Mouse (Mus musculus) gastrocnemius, postnatal 25 days (tissue): Measurements from ENCODE around the gene Map4. TPM values are rescaled to one million over a fixed set of nuclear protein-coding genes. Genes with fewer than 3 reads are reported as not detected.

Experiments
- DNase-seq: peaks from one replicate; pipeline ENCODE4 v3.0.0; 2022
- long read RNA-seq, 2 experiments: library from polyadenylated mRNA; stranded (forward); transcript quantifications; one replicate each; pipeline ENCODE4 v2.0.0; 2021
- total RNA-seq, 2 experiments: library from RNA; stranded (reverse); gene quantifications; 1 replicate in 1 of 2; 2 replicates in 1 of 2; pipeline ENCODE4 v1.2.3; 2021

Map4 gene
- 100 to 1,000 TPM; 426 to 444 TPM for total RNA-seq
- long read RNA-seq, experiment 1, partial matches to known transcripts: 191 of 243 reads
- long read RNA-seq, experiment 1, other reads (novel, unspliced or antisense): 52 of 243 reads
- long read RNA-seq, experiment 2, partial matches to known transcripts: 177 of 206 reads
- long read RNA-seq, experiment 2, other reads (novel, unspliced or antisense): 28 of 206 reads

DNA sequence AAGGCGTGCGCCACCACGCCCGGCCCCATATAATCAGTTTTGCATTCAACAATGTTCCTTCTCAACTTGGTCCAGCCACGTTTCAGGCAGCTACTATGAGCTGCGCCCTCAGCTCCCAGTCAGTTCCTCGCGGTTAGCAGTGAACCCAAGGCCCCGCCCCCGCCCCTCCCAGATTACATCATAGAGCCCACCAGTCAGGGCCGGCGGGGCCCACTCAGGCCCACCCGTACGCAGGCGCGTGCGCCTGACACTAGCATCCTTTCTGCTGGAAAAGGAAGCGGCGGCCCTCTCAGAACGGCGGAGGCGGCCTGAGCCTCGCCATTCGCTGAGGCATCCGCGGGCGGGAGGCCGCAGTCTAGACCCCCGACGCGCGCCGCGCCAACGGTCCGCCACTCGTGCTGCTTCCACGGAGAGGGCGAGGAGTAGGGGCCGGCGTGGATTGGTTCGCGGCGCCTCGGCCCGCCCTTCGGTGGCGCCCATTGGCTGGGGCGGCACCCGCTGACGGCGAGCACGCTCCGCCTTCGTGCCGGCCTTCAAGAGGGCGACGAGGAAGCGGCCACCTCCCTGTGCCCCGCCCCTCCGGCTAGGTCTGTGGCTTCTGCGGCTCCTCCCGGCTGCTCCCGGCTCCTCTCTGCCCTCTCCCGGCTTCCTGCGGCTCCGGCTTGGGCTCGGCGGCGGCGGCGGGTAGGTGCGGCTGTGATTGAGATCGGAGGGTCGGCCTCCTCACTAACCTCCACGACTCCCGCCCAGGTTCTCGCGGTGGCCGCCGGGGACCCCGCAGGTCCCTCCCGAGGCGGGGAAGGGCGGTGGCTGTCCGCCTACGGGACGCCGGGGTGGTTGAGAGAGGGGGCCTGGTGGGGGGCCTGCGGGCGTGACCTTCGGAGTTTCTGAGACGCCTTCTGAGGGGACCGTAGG, at the start of gene Map4:
TSS of gene Map4 (plus strand) at position 204 of the 915 bp plus-strand sequence.
- DNase-seq: peak; percentile 100

DNA sequence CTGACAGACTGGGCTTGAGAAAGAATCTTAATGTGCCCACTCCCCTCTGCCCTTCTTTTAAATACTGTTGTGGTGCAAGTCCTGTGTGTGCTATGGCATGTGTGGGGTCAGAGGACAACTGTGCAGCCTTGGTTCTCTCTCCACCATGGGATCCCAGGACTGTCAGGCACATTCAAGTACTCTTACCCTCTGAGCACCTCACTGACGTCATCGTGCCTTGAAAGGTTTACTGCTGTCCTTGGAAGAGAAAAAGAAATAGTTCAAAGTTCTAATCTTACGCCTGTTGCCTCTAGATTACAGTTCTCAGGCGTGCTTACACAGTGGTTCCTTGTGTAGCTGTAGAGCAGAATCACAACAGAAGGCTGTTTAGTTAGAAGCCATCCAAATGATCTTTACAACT, 45.0 kb upstream of the Map4 start:
- no peak for DNase-seq

DNA sequence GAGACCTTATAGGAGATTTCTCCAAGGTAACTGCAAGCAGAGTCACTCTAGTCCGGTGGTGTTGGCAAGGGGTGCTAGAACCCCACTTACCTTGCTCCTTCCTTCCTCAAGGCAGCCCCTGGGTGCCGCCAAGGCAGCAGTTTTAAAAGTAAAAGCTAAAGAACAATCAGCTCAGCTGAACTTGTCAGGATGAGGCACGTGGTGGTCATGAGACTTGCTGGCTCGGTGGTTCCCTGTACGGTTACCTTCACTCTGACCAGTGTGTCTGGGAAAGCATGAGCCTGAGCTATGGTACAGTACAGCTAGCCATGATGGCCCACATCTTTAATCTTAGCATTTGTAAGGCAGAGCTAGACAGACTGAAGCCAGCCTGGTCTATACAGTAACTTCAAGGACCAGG, 43.9 kb upstream of the Map4 start:
- DNase-seq: no peak

DNA sequence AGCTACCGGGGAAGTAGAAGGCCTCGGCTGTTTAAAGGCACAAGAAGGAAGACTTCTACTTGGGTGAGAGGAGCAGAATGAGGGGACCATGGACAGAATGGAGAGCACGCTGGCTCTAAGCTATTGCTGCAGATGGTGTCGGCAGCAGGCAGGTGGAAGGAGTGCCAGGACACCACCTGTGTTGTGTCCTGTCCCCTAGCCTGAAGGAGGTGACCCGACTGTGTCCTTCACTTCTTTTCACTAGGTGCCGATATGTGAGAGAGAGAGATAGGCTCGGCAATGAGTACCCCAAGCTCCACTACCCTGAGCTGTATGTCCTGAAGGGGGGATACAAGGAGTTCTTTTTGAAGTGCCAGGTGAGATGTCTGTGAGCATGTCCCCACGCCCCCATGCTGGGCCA, 39.8 kb upstream of the Map4 start:
- no peak for DNase-seq

DNA sequence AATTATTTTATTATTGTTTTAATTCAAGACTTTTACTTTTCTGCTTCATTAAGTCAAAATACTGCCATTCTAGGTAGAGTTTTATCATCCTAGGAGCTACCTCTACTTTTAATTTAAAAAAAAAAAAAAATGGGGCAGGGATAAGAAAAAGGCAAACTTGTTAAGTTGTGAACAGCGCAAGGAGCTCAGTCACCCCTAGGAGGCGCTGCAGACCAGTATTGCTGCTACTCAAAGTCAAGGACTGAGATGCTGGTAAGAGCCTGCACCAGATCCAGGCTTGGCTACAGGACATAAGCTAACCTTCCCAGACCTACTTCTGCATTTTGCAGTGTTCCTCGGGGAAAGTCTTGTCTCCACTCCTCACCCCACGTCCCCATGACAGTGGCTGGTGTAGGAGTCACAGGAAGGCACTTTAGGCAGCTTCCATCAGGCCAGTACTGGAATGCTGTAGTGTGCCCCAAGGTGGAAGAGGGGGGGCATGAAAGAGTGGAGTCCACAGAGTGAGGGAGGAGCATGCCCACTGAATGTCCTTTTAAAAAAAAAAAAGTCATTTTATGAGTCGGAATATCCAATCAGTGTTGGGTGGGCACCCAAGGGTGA, 38.5 kb upstream of the Map4 start:
- DNase-seq: peak; percentile 69

DNA sequence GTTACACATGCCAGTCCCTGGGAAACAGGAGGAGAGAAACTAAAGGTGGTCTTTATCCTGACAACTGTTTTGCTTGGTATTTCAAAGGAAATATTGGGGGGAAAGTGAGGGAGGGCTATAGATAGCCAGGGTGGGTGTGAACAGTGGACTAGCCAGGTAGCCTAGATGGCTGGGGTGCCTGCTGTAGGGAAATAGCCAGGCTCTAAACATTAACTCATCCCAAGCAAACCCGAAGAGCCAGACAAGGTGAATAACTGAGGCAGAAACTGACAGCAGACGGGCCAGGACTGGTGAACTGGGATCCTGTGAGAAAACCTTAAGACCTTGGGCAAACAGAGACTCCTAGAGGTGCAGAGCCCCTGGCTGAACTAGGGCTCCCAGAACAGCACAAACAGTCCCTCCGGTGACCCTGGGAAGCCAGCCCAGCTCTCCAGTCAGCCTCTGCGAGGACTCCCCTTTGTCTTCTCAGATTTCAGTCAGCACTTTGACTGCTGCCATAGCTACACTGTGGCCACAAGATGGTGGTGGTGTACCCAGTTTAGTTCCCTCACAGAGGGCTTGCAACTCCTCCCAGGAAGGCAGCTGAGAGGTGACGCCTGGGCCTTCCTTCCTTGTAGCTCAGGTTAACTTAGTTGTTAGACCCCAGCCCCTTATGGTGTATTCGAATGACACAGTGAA, 36.7 kb upstream of the Map4 start:
- DNase-seq: peak; percentile 82

DNA sequence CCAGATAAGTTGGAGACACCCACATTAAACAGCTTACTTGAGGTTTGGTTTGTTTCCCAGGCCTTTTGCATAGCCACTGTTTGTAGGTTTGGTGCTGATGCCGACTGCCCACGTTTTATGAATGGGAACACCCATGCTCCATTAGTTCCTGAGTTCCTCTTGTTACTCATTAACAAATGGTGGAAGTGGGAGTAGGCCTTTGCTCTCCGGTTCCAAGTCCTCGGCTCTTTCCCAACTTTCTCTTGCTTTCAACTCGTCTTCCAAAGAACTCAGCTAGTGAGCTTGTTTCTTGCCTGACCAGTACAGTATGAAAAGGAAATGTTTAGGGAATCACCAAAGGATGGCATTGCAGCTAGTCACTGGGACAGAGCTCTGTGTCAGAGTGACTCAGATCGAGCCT, 35.7 kb upstream of the Map4 start:
- no peak for DNase-seq

DNA sequence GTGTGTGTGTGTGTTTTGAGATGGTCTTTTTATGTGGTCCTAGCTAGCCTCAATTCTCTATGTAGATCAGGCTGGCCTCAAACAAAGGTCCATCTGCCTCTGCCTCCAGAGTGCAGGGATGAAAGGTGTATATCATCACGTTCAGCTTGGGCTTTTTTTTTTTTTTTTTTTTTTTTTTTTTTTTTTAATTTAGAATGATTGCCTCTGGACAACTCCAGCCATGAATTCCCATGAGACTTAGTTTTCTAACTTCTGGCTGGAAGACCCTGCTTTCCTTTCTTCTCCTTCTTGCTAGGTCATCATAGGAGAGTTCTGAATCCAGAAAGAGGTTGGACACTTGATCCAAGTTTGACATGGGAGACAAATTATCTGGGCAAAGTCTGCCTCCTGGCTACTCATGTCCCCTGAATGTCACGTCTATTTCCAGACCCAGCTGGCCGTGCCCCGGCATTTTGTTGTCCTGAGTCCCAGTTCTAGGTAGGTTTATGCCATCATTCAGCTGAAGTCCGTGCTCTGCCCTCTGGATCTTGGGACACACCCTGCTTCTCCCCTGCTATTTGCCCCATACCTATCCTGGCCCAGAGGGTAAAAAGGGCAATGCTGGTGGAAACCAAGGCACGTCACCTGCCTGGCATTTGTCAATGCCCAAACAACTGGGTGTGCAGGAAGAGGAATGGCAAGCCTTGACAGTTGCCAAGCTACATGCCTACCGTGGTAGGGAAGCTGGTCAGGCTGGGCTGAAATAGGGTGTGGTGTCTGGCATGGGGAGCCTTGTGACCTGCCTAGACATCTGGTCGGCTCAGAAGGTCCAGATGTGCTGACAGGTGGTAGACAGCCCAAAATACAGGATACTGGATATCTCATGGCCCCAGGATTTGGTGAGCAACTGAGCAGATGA, 34.8 kb upstream of the Map4 start:
- peak; percentile 75 for DNase-seq

DNA sequence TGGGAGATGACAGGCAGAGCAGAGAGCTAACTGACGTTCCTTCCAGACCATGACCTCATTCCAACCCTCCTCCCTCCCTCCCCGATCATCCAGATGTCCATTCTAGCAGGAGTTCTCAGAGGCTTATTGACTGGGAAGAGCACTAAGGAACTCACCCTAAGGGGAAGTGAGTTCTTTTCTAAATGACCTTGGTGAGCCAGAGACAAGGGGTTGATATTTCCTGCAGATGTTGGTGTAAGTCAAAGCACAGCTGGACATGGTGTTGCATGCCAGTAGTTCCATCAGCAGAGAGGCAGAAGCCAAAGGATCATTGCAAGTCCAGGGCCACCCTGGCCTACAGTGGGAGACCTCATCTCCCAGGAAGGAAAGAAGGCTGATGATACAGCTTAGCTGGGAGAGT, 33.2 kb upstream of the Map4 start:
- DNase-seq: peak; percentile 72

DNA sequence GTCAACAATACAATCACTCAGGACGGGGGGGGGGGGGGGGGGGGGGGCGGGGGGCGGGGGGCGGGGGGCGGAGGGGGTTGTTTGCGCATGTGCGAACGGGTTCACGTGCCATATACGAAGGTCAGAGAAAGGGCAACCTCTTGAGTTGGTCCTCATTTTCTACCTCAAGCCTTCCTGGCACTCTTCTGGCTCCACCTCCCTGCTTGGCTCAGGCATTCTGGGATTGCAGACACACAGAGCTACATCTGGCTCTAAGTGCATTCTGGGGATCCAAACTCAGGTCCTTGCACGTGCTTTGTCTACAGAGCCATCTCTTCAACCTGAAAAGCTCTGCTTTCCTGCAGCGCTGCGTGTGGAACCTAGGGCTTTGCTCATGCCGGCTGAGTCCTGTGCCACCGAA, 31.9 kb upstream of the Map4 start:
- no peak for DNase-seq

DNA sequence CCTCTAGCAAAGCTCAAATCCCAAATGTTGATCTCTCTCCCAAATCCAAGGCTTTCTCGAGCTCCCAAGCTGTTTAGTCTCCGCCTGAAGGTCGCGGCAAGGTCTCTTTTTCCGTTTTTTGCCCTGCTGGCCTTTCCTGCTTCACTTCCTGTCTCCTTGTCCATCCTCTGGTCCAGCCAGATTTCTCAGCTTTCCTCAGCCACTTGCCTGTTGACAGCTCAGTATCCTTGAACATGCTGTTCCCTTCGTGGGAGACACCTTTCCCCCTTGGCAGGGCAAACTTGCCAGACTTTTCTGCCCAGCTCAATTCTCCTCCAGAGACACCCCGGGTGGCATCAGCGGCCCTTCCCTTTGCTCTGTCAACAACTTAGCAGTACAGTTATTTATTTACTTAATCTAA, 31.5 kb upstream of the Map4 start:
- peak; percentile 40 for DNase-seq

DNA sequence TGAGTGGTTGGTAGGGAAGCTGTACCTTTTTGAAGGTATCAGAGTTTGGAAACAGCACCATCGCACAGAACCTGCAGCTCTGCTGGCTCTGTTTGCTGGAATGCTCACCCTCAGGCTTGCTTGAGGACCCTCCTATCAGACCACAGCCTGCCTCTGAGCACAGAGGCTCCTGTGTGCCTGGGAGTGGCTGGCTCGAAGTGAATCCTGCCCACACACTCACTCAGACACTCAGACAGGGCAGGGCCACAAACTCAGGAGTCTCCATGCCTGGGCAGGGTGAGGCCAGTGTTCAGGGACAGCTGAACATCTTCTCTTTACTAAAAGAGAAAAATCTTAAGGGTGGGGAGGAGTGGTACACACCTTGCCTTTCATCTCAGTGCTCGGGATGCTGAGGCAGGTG, 30.7 kb upstream of the Map4 start:
- no peak for DNase-seq

DNA sequence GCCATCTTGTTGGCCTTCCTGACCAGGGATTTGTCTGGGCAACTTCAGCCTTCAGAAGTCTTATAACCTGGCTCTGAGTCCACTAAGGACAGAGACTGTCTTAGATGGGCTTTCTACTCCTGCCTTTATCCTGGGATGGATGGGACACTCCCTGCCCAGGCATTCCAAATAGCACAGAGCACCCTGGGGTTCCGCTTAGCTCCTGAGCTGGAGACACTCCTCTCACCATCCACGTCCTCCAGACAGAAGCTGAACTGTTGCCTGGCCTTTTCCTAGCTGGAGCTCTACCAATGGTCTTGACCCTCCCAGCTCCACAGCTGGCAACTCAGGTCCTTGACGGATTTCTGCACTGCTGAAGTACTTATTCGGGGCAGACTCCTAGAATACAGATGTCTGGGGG, 29.0 kb upstream of the Map4 start:
- DNase-seq: no peak

DNA sequence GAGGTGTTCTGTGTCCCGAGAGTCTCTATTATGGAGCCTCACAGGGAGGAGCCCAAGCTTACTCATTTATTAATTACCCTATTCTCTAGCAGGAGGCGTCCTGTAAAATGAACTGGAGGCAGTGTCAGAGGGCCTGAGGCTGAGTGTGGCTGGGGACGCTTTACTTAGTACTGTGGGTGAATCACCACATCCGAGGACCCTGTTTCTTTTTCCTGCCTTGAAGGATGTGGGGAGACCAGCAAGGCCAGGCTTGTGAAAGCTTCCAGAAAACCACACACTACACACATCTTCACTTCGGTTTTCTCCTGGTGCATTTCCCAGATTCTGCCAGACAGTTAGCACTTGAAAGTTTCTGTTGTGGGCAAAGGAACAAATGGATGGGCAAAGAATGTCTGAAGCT, 28.5 kb upstream of the Map4 start:
- DNase-seq: no peak

DNA sequence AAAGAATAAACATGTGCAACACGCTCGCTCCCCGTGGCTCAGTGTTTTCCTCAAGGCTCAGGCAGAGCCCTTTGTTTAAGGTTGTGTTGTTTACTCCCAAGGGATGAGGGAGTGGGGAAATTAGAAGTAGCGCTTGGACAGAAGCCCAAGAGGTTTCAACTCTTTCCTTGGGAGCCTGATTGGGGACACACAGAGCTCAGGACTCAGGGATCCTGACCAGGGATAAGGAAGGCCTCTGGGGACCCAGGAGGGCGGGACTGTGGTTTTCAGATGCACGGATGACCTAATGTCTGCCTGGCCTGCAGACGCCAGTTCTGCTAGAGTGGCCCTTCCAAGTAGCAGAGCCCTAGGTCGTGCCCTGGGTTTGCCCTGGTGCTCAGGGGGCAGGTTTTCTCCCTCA, 24.0 kb upstream of the Map4 start:
- peak; percentile 81 for DNase-seq

DNA sequence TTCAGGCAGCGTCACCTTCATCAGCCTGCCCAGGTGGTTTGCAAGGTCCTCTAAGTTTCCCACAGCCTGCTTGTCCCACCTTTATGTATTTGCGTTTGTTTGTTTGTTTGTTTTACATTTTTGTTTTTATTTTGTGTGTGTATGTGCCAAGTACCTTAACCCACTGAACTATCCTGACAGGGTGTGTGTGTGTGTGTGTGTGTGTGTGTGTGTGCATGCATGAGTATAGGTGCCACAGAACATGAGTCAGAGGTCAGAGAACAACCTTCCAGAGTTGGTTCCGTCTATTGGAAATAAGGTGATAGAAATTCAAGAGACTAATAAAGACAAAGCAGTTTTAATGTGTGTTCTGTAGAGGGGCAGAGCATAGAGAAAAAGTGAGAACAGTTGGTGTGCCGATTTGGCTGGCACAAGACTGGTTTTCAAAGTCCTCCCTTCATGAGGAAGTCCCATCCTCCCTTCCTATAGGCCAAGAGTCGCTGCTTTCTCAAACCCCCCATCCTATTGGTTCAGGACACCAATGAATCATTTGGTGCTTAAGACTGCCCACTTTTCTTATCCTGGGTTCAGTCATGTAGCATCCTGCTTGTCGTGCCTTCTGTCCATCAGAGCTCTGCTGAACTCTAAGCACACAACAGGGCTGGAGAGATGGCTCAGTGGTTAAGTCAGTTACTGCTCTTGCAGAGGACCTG, 23.3 kb upstream of the Map4 start:
- DNase-seq: no peak

DNA sequence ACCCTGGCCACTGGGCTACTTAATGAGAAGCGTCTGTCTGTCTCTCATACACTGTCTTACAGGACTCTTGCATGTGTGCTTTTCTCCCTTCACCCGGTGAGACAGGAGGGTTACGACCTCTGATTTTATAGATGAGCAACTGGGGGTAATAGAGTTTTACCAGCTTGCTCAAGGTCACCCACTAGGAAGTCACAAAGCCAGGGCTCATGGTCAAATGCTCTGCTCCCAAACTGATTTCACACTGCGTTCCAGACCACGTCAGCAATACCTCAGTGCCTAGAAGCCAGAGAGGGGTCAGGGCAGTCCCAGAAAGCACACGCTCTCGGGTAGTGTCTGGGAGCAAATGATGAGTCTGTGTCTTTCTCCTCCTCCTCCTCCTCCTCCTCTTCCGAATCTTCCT, 22.2 kb upstream of the Map4 start:
- no peak for DNase-seq

DNA sequence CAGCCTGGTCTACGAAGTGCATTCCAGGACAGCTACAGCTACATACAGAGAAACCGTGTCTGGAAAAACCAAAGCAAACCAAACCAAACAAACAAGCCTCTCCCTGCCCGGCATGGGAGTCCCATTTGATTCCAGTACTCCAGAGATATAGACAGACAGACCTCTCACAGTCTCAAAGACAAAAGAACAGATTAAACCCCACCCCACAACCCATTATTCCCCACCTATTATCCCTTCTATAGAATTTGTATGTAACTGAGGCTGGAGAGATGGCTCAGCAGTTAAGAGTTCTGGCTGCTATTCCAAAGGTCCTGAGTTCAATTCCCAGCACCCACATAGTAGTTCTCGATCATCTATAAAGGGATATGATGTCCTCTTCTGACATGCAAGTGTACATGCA, 21.3 kb upstream of the Map4 start:
- no peak for DNase-seq

DNA sequence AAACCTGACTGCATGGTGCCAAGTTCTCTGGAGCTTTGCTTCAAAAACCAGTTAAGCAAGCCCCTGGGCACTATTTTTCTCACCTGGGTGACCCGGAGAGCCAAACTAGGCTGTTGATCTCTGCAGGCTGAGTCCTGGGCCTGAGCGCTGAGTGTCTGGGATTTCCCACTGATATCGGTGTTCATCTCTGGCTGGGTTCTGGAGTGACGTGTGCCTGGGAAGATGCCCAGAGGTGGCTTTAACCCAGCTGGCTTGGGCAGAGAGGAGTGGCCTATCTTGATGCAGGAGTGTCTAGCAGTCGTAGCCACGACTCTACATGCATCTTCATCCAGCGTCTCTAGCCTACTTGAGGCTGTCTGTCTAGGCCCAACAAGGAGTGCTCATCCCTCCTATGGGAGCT, 19.5 kb upstream of the Map4 start:
- DNase-seq: peak; percentile 87

DNA sequence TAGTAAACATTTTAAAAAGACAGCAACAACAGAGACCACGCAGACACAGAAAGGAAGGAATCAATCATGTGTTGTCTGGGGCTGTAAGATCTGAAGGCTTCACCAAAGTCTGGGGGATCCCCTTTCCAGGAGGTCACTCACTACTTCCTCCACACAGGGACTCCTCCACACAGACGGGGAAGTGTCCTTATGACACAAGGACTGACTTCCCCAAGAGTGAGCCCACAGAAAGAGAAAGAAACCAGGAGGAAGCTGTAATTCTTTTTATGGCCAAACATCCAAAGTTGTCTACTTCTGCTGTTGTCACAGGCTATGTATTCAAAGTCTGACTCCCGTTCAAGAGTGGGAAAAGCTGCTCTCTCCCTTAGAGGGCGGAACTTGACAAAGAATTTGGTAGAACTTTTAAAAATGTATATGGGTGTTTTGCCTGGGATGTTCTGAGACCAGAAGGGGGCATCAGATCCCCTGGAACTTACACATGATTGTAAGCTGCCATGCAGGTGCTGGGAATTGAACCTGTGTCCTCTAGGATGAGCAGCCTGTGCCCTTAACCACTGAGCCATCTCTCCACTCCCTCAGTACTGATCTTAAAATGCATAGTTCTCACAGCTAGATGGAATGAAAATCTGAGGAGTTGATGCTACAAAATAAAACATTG, 16.9 kb upstream of the Map4 start:
- DNase-seq: no peak

DNA sequence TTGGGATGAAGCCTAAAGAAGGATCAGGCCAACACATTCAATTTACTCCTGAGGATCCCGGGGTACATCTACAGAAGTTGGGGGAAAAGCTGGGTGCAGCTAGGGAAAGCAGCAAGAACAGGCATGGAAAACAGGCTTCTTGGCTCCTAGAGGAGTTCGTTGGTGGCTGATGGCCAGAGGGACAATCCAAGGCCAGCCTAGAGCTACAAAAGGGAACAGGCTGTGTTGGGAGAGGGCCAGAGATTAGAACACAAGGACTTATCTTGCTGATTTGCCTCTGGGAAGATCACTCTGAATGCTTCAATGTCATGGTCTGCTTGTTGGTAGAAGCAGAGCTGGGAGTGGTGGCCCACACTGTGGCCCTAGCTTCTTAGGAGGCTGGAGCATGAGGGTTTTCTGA, 13.3 kb upstream of the Map4 start:
- no peak for DNase-seq
